Mouse (Mus musculus): ENCODE data around the gene Stt3b. TPM values are rescaled to one million over a fixed set of nuclear protein-coding genes. Genes with fewer than 3 reads are reported as not detected.

Gene Stt3b
- polyA plus RNA-seq, 1 experiment from 2014 or later: 83.6 TPM

- WGBS: 77% methylated on average over 7 of the region's 7 CpGs
Measured at GRCm38 (mm10) chr9:115220466-115220865, 89.8 kb downstream of the Stt3b start.

DNA sequence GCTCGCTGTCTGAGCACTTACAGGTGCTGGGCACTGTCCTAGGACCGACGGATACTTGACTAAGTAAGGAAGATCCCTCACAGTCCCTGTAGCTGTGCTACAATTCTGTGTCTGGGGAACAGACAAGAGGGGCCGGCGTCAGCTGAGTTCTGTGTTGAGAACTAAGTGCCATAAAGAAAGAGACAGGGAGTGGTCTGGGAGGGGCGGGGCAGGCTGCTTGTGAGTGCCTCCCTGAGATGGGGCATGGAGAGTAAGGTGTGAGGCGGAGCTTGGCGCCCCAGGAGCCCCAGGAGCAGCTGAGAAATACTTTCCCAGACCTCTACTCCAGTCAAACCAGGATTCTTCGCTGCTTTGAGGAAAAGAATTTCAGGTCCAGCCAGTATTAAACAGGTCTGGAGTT is 92.2 kb downstream of the Stt3b start:
- 31% methylated on average over 9 of the region's 9 CpGs for WGBS
- no peak overlapping the region for H3K9ac ChIP-seq (ENCODE audit: low read length)
- ATAC-seq (ENCODE audit: insufficient read depth, low FRiP score): no peak

More at GRCm38 (mm10) chr9:115220466-115220865, 89.8 kb downstream of the Stt3b start:
- no peak overlapping the region for H3K9ac ChIP-seq (ENCODE audit: low read length)
- H3K4me1 ChIP-seq (ENCODE audit: control insufficient read depth, insufficient read depth, low read length): peaks cover 7% of the 10 kb centered on the region
- no peak overlapping the region for H3K4me2 ChIP-seq (ENCODE audit: low read depth, low read length)
- no peaks in the 10 kb centered on the region for H3K36me3 ChIP-seq (ENCODE audit: control insufficient read depth, insufficient read depth, low read length)
- no peak overlapping the region for H3K4me3 ChIP-seq (replicated peaks; ENCODE audit: low read length)
- H3K9me3 ChIP-seq (replicated peaks; ENCODE audit: control insufficient read depth, low read length): no peaks in the 10 kb centered on the region
- no peak for ATAC-seq (ENCODE audit: insufficient read depth, low FRiP score)
- H3K27me3 ChIP-seq (ENCODE audit: control insufficient read depth, insufficient read depth, low read length): no peaks in the 10 kb centered on the region
- H3K27ac ChIP-seq (ENCODE audit: low read length): no peak overlapping the region

DNA sequence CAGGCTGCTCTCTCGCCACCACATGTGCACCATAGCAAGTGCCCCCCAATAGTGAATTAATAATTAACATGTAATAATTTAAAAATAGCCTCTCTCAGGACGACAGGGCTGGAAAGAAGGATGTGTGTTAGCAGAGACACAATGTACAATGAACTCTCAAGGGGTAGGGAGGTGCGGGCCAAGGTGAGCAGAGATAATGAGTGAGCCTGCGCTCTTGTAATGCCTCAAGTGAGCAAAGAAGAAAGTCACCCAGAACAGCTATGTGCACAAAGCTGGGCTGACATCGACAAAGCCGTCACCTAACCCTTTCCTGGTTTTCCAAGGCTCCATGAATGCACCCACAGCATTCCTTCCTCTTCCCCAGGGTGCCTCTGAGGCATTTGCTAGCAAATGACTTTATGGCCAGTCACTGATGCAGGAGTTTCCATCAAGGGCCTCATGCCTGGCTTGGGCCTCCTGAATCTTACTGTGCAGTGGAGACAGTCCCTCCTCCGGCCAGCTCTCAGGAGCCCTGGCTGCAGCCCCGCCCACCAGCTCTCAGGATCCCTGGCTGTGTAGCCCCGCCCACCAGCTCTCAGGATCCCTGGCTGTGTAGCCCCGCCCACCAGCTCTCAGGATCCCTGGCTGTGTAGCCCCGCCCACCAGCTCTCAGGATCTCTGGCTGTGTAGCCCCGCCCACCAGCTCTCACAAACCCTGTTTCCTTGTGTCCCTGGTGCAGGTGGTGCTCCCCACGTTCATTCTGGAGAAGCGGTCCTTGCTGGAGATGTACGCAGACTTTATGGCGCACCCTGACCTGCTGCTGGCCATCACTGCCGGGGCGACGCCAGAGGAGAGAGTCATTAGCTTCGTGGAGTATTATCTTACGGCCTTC is 94.2 kb downstream of the Stt3b start:
- Histone ChIP-seq H3K4me1 (ENCODE audit: control insufficient read depth, insufficient read depth, low read length) (peaks cover 8% of the 10 kb centered on the region), H3K36me3 (ENCODE audit: control insufficient read depth, insufficient read depth, low read length) (no peaks in the 10 kb centered on the region), H3K9me3 (replicated peaks; ENCODE audit: control insufficient read depth, low read length) (no peaks in the 10 kb centered on the region), H3K9ac (ENCODE audit: low read length) (no peak overlapping the region), H3K27ac (ENCODE audit: low read length) (0 out of 2 replicates have a peak overlapping the region, but pooled peaks have one; percentile 46), H3K4me2 (ENCODE audit: low read depth, low read length) (0 out of 2 replicates have a peak overlapping the region, but pooled peaks have one; percentile 13), H3K4me3 (replicated peaks; ENCODE audit: low read length) (no peak overlapping the region), H3K27me3 (ENCODE audit: control insufficient read depth, insufficient read depth, low read length) (no peaks in the 10 kb centered on the region)
- 27% methylated on average over 21 of the region's 21 CpGs for WGBS
- ATAC-seq (ENCODE audit: insufficient read depth, low FRiP score): peak; percentile 85

More for the DNA sequence above, 92.2 kb downstream of the Stt3b start:
- no peaks in the 10 kb centered on the region for H3K36me3 ChIP-seq (ENCODE audit: control insufficient read depth, insufficient read depth, low read length)
- H3K9me3 ChIP-seq (replicated peaks; ENCODE audit: control insufficient read depth, low read length): no peaks in the 10 kb centered on the region
- H3K27me3 ChIP-seq (ENCODE audit: control insufficient read depth, insufficient read depth, low read length): no peaks in the 10 kb centered on the region
- peaks cover 8% of the 10 kb centered on the region for H3K4me1 ChIP-seq (ENCODE audit: control insufficient read depth, insufficient read depth, low read length)
- H3K4me3 ChIP-seq (replicated peaks; ENCODE audit: low read length): no peak overlapping the region
- H3K4me2 ChIP-seq (ENCODE audit: low read depth, low read length): no peak overlapping the region
- no peak overlapping the region for H3K27ac ChIP-seq (ENCODE audit: low read length)

DNA sequence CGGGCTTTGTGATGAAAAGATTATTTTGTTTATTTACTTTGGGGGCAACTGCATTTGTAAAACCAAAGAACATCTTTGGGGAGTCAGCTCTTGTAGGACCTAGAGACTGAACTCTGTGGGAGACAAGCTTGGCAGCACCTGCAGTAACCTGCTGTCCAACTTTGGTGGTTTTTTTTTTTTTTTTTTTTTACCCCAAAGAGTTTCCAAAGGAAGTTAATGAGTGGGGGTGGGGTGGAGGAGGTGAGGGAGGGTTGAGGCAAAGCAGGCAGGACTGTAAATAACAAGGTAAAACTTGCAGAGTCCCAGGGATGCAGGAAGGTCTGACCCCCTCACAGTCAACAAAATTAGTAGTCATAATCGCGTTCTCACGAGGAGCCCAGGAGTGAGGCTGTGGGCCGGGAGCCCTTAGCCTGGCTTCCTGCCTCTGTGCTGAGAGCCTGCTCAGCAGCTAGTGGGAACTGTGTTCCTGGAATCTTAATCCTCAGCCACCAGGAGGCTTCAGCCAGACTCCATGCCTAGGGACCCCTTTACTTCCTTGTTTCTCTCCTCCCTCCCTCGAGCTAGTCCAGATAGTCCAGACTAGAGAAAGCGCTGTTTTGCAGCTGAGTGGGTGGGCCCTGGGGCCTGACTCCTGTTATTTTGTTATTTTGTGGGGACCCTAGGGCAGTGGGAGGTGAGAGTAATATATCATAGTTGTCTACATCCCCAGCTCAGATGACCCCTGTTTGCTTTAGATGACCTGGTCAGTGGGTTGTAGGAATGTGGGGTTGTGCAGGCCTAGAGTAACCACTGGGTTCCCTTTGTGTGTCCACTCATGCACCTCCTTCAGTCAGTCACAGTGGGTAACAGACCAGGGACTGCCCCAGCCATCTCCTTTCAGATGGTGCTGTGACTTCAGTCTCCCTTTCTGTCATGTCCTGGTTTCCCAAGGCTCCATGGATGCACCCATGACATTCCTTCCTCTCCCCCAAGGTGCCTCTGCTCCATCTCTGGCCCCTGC is 95.3 kb downstream of the Stt3b start:
- Histone ChIP-seq H3K27ac (ENCODE audit: low read length) (no peak overlapping the region), H3K4me1 (ENCODE audit: control insufficient read depth, insufficient read depth, low read length) (peaks cover 8% of the 10 kb centered on the region), H3K27me3 (ENCODE audit: control insufficient read depth, insufficient read depth, low read length) (no peaks in the 10 kb centered on the region), H3K4me2 (ENCODE audit: low read depth, low read length) (no peak overlapping the region), H3K9ac (ENCODE audit: low read length) (no peak overlapping the region), H3K4me3 (replicated peaks; ENCODE audit: low read length) (no peak overlapping the region), H3K9me3 (replicated peaks; ENCODE audit: control insufficient read depth, low read length) (no peaks in the 10 kb centered on the region), H3K36me3 (ENCODE audit: control insufficient read depth, insufficient read depth, low read length) (no peaks in the 10 kb centered on the region)
- ATAC-seq (ENCODE audit: insufficient read depth, low FRiP score): no peak
- 23% methylated on average over 7 of the region's 7 CpGs for WGBS

- Histone ChIP-seq H3K4me1 (ENCODE audit: control insufficient read depth, insufficient read depth, low read length) (peaks cover 8% of the 10 kb centered on the region), H3K36me3 (ENCODE audit: control insufficient read depth, insufficient read depth, low read length) (no peaks in the 10 kb centered on the region), H3K4me2 (ENCODE audit: low read depth, low read length) (no peak overlapping the region), H3K9ac (ENCODE audit: low read length) (no peak overlapping the region), H3K27ac (ENCODE audit: low read length) (no peak overlapping the region), H3K27me3 (ENCODE audit: control insufficient read depth, insufficient read depth, low read length) (no peaks in the 10 kb centered on the region), H3K9me3 (replicated peaks; ENCODE audit: control insufficient read depth, low read length) (no peaks in the 10 kb centered on the region), H3K4me3 (replicated peaks; ENCODE audit: low read length) (no peak overlapping the region)
- ATAC-seq (ENCODE audit: insufficient read depth, low FRiP score): no peak
- 87% methylated on average over 5 of the region's 5 CpGs for WGBS
Measured at GRCm38 (mm10) chr9:115213755-115214264, 96.4 kb downstream of the Stt3b start.

DNA sequence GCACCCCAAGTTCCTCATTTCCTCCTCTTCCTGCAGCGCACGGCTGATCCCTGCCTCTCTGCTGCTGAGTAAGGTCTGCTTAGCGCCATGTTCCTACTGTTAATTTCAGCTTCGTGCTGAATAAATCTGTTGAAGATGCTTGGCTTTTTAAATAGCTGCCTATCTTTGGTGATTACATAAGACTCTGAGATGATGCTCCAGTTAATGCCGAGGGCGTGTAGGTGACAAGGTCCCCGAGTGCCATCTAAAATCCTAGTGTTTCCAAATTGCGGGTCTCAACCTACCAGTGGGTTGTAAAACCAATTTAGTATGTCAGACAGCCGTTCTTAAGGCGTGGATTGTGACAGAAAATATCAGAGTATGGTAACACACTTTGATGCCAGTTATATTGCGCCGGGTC is 99.7 kb downstream of the Stt3b start:
- Histone ChIP-seq H3K4me2 (ENCODE audit: low read depth, low read length) (no peak overlapping the region), H3K9me3 (replicated peaks; ENCODE audit: control insufficient read depth, low read length) (no peaks in the 10 kb centered on the region), H3K4me1 (ENCODE audit: control insufficient read depth, insufficient read depth, low read length) (peaks cover 7% of the 10 kb centered on the region; the same call in 1 of the 2 replicates), H3K9ac (ENCODE audit: low read length) (no peak overlapping the region), H3K4me3 (replicated peaks; ENCODE audit: low read length) (no peak overlapping the region), H3K27me3 (ENCODE audit: control insufficient read depth, insufficient read depth, low read length) (no peaks in the 10 kb centered on the region), H3K36me3 (ENCODE audit: control insufficient read depth, insufficient read depth, low read length) (no peaks in the 10 kb centered on the region), H3K27ac (ENCODE audit: low read length) (no peak overlapping the region)
- 87% methylated on average over 12 of the region's 12 CpGs for WGBS
- ATAC-seq (ENCODE audit: insufficient read depth, low FRiP score): no peak

DNA sequence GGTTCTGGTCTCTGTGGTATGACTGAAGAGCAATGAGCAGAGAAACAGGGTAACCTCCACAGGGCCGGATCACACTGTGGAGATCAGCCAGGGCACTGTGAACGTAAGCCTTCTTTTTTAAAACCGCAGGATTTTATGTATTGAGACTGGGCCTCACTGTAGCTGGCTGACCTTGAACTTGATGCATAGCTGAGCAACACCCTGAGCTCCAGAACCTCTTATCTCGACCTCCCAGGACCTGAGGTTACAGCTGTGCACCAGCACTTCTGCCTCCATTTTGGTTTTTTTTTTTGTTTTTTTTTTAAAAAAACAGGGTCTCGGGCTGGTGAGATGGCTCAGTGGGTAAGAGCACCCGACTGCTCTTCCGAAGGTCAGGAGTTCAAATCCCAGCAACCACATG is 100.5 kb downstream of the Stt3b start:
- H3K9ac ChIP-seq (ENCODE audit: low read length): no peak overlapping the region
- no peaks in the 10 kb centered on the region for H3K27me3 ChIP-seq (ENCODE audit: control insufficient read depth, insufficient read depth, low read length)
- H3K36me3 ChIP-seq (ENCODE audit: control insufficient read depth, insufficient read depth, low read length): no peaks in the 10 kb centered on the region
- H3K4me3 ChIP-seq (replicated peaks; ENCODE audit: low read length): no peak overlapping the region
- 0 out of 2 replicates have a peak, but pooled peaks cover 6% of the 10 kb centered on the region for H3K4me1 ChIP-seq (ENCODE audit: control insufficient read depth, insufficient read depth, low read length)
- H3K9me3 ChIP-seq (replicated peaks; ENCODE audit: control insufficient read depth, low read length): no peaks in the 10 kb centered on the region
- no peak overlapping the region for H3K27ac ChIP-seq (ENCODE audit: low read length)
- no peak overlapping the region for H3K4me2 ChIP-seq (ENCODE audit: low read depth, low read length)
- no peak for ATAC-seq (ENCODE audit: insufficient read depth, low FRiP score)
- WGBS: 85% methylated on average over 7 of the region's 7 CpGs

- 0 out of 2 replicates have a peak, but pooled peaks cover 6% of the 10 kb centered on the region for H3K4me1 ChIP-seq (ENCODE audit: control insufficient read depth, insufficient read depth, low read length)
- H3K9ac ChIP-seq (ENCODE audit: low read length): no peak overlapping the region
- H3K9me3 ChIP-seq (replicated peaks; ENCODE audit: control insufficient read depth, low read length): no peaks in the 10 kb centered on the region
- ATAC-seq (ENCODE audit: insufficient read depth, low FRiP score): no peak; the same call in 1 of the 2 replicates
- WGBS: 42% methylated on average over 5 of the region's 5 CpGs
- H3K27me3 ChIP-seq (ENCODE audit: control insufficient read depth, insufficient read depth, low read length): no peaks in the 10 kb centered on the region
- no peaks in the 10 kb centered on the region for H3K36me3 ChIP-seq (ENCODE audit: control insufficient read depth, insufficient read depth, low read length)
- H3K27ac ChIP-seq (ENCODE audit: low read length): no peak overlapping the region
- no peak overlapping the region for H3K4me2 ChIP-seq (ENCODE audit: low read depth, low read length)
- H3K4me3 ChIP-seq (replicated peaks; ENCODE audit: low read length): no peak overlapping the region
Measured at GRCm38 (mm10) chr9:115206219-115206618, 104.0 kb downstream of the Stt3b start.
